Mouse (Mus musculus) embryonic facial prominence, embryonic 15.5 days (tissue): ENCODE data around the gene Mast4. TPM values are rescaled to one million over a fixed set of nuclear protein-coding genes. Genes with fewer than 3 reads are reported as not detected.

Experiments
- ATAC-seq: fragments of 200-750 bp; cut with Nextera tagmentation; 2 replicates; pipeline ENCODE4 v1.8.0; 2017; ENCODE audit warnings: low read depth, moderate TSS enrichment; ENCODE audit not compliant: insufficient number of reproducible peaks, low FRiP score, low TSS enrichment
- H3K27ac ChIP-seq: fragments of 300-500 bp; sonication (generic); replicated peaks from 2 replicates; pipeline ENCODE4 v1.5.1; 2015; ENCODE audit warnings: mild to moderate bottlenecking, inconsistent platforms
- H3K27me3 ChIP-seq: fragments of 300-500 bp; sonication (generic); 2 replicates; pipeline ENCODE4 v1.6.1; 2015; ENCODE audit warnings: inconsistent platforms
- H3K36me3 ChIP-seq: fragments of 300-500 bp; sonication (generic); 2 replicates; pipeline ENCODE4 v1.6.1; 2015; ENCODE audit warnings: mild to moderate bottlenecking, inconsistent platforms
- H3K4me1 ChIP-seq: fragments of 300-500 bp; sonication (generic); 2 replicates; pipeline ENCODE4 v1.6.1; 2015; ENCODE audit warnings: inconsistent platforms
- H3K4me2 ChIP-seq: fragments of 300-500 bp; sonication (generic); replicated peaks from 2 replicates; pipeline ENCODE4 v1.6.1; 2015; ENCODE audit warnings: mild to moderate bottlenecking, inconsistent platforms
- H3K4me3 ChIP-seq: fragments of 300-500 bp; sonication (generic); replicated peaks from 2 replicates; pipeline ENCODE4 v1.5.1; 2015; ENCODE audit warnings: mild to moderate bottlenecking, inconsistent platforms
- H3K9ac ChIP-seq: fragments of 300-500 bp; sonication (generic); 2 replicates; pipeline ENCODE4 v1.6.1; 2015; ENCODE audit warnings: inconsistent platforms
- H3K9me3 ChIP-seq: fragments of 300-500 bp; sonication (generic); replicated peaks from 2 replicates; pipeline ENCODE4 v1.6.1; 2016; ENCODE audit warnings: inconsistent platforms
- WGBS: fragments of 180-500 bp; shearing (Covaris S2); methylation state at CpG from one replicate; pipeline ENCODE4 v1.1.7; 2015; 5-methylcytosine and 5-hydroxymethylcytosine counted together
- polyA plus RNA-seq: library from polyadenylated mRNA; unstranded; fragments of >200 nt; fragmentation: Nextera tagmentation; extraction: Ambion mirVana; gene quantifications from 2 replicates; pipeline ENCODE4 v1.2.1, GENCODE M21; 2015

The Mast4 gene
- polyA plus RNA-seq, 1 experiment from 2014 or later = 30.2 TPM

GRCm38 (mm10) chr13:102880381-102881076, 453.8 kb downstream of the Mast4 start:
- no peak overlapping the region for H3K9ac ChIP-seq
- no peak overlapping the region for H3K4me2 ChIP-seq
- H3K27ac ChIP-seq = no peak overlapping the region
- H3K27me3 ChIP-seq = no peaks in the 10 kb centered on the region
- no peak for ATAC-seq
- WGBS = 86% methylated on average over 7 of the region's 7 CpGs
- no peaks in the 10 kb centered on the region for H3K36me3 ChIP-seq
- H3K4me1 ChIP-seq = no peaks in the 10 kb centered on the region
- H3K4me3 ChIP-seq = no peak overlapping the region
- no peaks in the 10 kb centered on the region for H3K9me3 ChIP-seq

- 79% methylated on average over 6 of the region's 6 CpGs for WGBS
- Histone ChIP-seq H3K4me3 (no peak overlapping the region), H3K4me2 (no peak overlapping the region), H3K36me3 (no peaks in the 10 kb centered on the region), H3K27me3 (no peaks in the 10 kb centered on the region), H3K27ac (no peak overlapping the region), H3K9me3 (no peaks in the 10 kb centered on the region), H3K9ac (no peak overlapping the region), H3K4me1 (peaks cover 15% of the 10 kb centered on the region)
- ATAC-seq = no peak
Observed at GRCm38 (mm10) chr13:102878631-102879030, 455.7 kb downstream of the Mast4 start.

- H3K36me3 ChIP-seq = no peaks in the 10 kb centered on the region
- no peak for ATAC-seq
- no peak overlapping the region for H3K4me2 ChIP-seq
- no peaks in the 10 kb centered on the region for H3K27me3 ChIP-seq
- H3K4me3 ChIP-seq = no peak overlapping the region
- H3K4me1 ChIP-seq = peaks cover 15% of the 10 kb centered on the region
- no peak overlapping the region for H3K27ac ChIP-seq
- no peak overlapping the region for H3K9ac ChIP-seq
- 85% methylated on average over 12 of the region's 12 CpGs for WGBS
- no peaks in the 10 kb centered on the region for H3K9me3 ChIP-seq
Observed at GRCm38 (mm10) chr13:102877766-102878325, 456.5 kb downstream of the Mast4 start.

GRCm38 (mm10) chr13:102877154-102877553, 457.1 kb downstream of the Mast4 start:
- Histone ChIP-seq H3K36me3 (no peaks in the 10 kb centered on the region), H3K9ac (no peak overlapping the region), H3K27ac (no peak overlapping the region), H3K4me1 (peaks cover 15% of the 10 kb centered on the region), H3K4me3 (no peak overlapping the region), H3K9me3 (no peaks in the 10 kb centered on the region), H3K4me2 (no peak overlapping the region), H3K27me3 (no peaks in the 10 kb centered on the region)
- ATAC-seq = no peak
- WGBS = 79% methylated on average over 8 of the region's 8 CpGs

GRCm38 (mm10) chr13:102875520-102875919, 458.8 kb downstream of the Mast4 start:
- H3K4me1 ChIP-seq = peaks cover 15% of the 10 kb centered on the region
- no peak for ATAC-seq
- H3K27ac ChIP-seq = no peak overlapping the region
- H3K9ac ChIP-seq = no peak overlapping the region
- H3K27me3 ChIP-seq = no peaks in the 10 kb centered on the region
- H3K9me3 ChIP-seq = no peaks in the 10 kb centered on the region
- H3K4me2 ChIP-seq = no peak overlapping the region
- 77% methylated on average over 8 of the region's 8 CpGs for WGBS
- H3K4me3 ChIP-seq = no peak overlapping the region
- H3K36me3 ChIP-seq = no peaks in the 10 kb centered on the region

- WGBS = 37% methylated on average over 3 of the region's 3 CpGs
Observed at GRCm38 (mm10) chr13:102875144-102875476, 459.2 kb downstream of the Mast4 start.

GRCm38 (mm10) chr13:102874465-102875143, 459.7 kb downstream of the Mast4 start:
- WGBS = 64% methylated on average over 14 of the region's 14 CpGs
- no peak for ATAC-seq

More at GRCm38 (mm10) chr13:102875144-102875476, 459.2 kb downstream of the Mast4 start:
- no peak overlapping the region for H3K4me2 ChIP-seq
- no peaks in the 10 kb centered on the region for H3K9me3 ChIP-seq
- H3K4me1 ChIP-seq = peaks cover 15% of the 10 kb centered on the region
- no peak for ATAC-seq
- peak overlapping the region; percentile 39; the same call in 1 of the 2 replicates for H3K27ac ChIP-seq
- no peaks in the 10 kb centered on the region for H3K27me3 ChIP-seq
- H3K36me3 ChIP-seq = no peaks in the 10 kb centered on the region
- no peak overlapping the region for H3K9ac ChIP-seq
- no peak overlapping the region for H3K4me3 ChIP-seq

GRCm38 (mm10) chr13:102873412-102874016, 460.8 kb downstream of the Mast4 start:
- peak; percentile 67 for ATAC-seq
- no peak overlapping the region for H3K9ac ChIP-seq
- no peaks in the 10 kb centered on the region for H3K36me3 ChIP-seq
- H3K9me3 ChIP-seq = peaks cover 2% of the 10 kb centered on the region; the same call in 1 of the 2 replicates
- no peak overlapping the region for H3K4me2 ChIP-seq
- WGBS = 85% methylated on average over 5 of the region's 5 CpGs
- H3K27me3 ChIP-seq = no peaks in the 10 kb centered on the region
- peak overlapping the region; percentile 22; the same call in 1 of the 2 replicates for H3K27ac ChIP-seq
- peaks cover 15% of the 10 kb centered on the region for H3K4me1 ChIP-seq
- no peak overlapping the region for H3K4me3 ChIP-seq

More at GRCm38 (mm10) chr13:102874465-102875143, 459.7 kb downstream of the Mast4 start:
- Histone ChIP-seq H3K4me2 (no peak overlapping the region), H3K9ac (no peak overlapping the region), H3K36me3 (no peaks in the 10 kb centered on the region), H3K27me3 (no peaks in the 10 kb centered on the region), H3K9me3 (no peaks in the 10 kb centered on the region), H3K4me1 (peaks cover 15% of the 10 kb centered on the region), H3K4me3 (no peak overlapping the region), H3K27ac (peak overlapping the region; percentile 39; the same call in 1 of the 2 replicates)

GRCm38 (mm10) chr13:102871380-102872104, 462.8 kb downstream of the Mast4 start:
- no peak overlapping the region for H3K4me2 ChIP-seq
- ATAC-seq = no peak
- 64% methylated on average over 11 of the region's 11 CpGs for WGBS
- no peak overlapping the region for H3K4me3 ChIP-seq
- no peak overlapping the region for H3K27ac ChIP-seq
- peaks cover 17% of the 10 kb centered on the region for H3K4me1 ChIP-seq
- H3K9me3 ChIP-seq = peaks cover 3% of the 10 kb centered on the region; the same call in 1 of the 2 replicates
- no peaks in the 10 kb centered on the region for H3K36me3 ChIP-seq
- no peak overlapping the region for H3K9ac ChIP-seq
- no peaks in the 10 kb centered on the region for H3K27me3 ChIP-seq

- Histone ChIP-seq H3K27me3 (no peaks in the 10 kb centered on the region), H3K36me3 (no peaks in the 10 kb centered on the region), H3K9ac (no peak overlapping the region), H3K4me3 (no peak overlapping the region), H3K27ac (no peak overlapping the region), H3K9me3 (peaks cover 3% of the 10 kb centered on the region; the same call in 1 of the 2 replicates), H3K4me2 (no peak overlapping the region), H3K4me1 (peaks cover 21% of the 10 kb centered on the region)
- ATAC-seq = no peak
- WGBS = 75% methylated on average over 4 of the region's 4 CpGs
Observed at GRCm38 (mm10) chr13:102869541-102869940, 464.8 kb downstream of the Mast4 start.

- H3K9me3 ChIP-seq = peaks cover 3% of the 10 kb centered on the region; the same call in 1 of the 2 replicates
- no peak overlapping the region for H3K4me3 ChIP-seq
- H3K27me3 ChIP-seq = no peaks in the 10 kb centered on the region
- H3K36me3 ChIP-seq = no peaks in the 10 kb centered on the region
- no peak for ATAC-seq
- no peak overlapping the region for H3K27ac ChIP-seq
- H3K9ac ChIP-seq = no peak overlapping the region
- peaks cover 14% of the 10 kb centered on the region for H3K4me1 ChIP-seq
- no peak overlapping the region for H3K4me2 ChIP-seq
Observed at GRCm38 (mm10) chr13:102866816-102867215, 467.5 kb downstream of the Mast4 start.
